In genomic region chr4:120287290-120288111, GRCm38 (mm10) we compare ENCODE assay signal across 7 mouse cellular contexts. TPM values are rescaled to one million over a fixed set of nuclear protein-coding genes. Genes with fewer than 3 reads are reported as not detected.
DNase-seq lines count a peak whose midpoint lies in the region; ATAC-seq lines count a peak whose summit lies in the region.

Gene Foxo6 (minus strand): TSS chr4:120287349.

- intact Hi-C loops in left cerebral cortex, postnatal 14 days (cut with DNase I) = loop anchor here (5.0 kb wide), 3 partner anchors 35 to 80 kb away; no protein-coding TSS in a partner anchor

- peak; percentile 93 for ATAC-seq in intestine, embryonic 14.5 days (replicated peaks; ENCODE audit: low FRiP score, low TSS enrichment, low read depth)

- no peaks in the 10 kb centered on the region for H3K36me3 ChIP-seq in intestine, embryonic 14.5 days (ENCODE audit: control insufficient read depth, insufficient read depth, low read length)
- H3K36me3 ChIP-seq in midbrain, embryonic 10.5 days = no peaks in the 10 kb centered on the region

- H3K9ac ChIP-seq in intestine, embryonic 14.5 days (ENCODE audit: low read length) = peak within 1 kb of the TSS; percentile 52

- no peak within 1 kb of the TSS for H3K27ac ChIP-seq in intestine, embryonic 14.5 days (ENCODE audit: low read depth)
- H3K27ac ChIP-seq in midbrain, embryonic 10.5 days (replicated peaks) = peak within 1 kb of the TSS; percentile 82

- H3K4me1 ChIP-seq in intestine, embryonic 14.5 days (replicated peaks; ENCODE audit: control insufficient read depth, insufficient read depth, low read length) = peaks cover 18% of the 10 kb centered on the region
- H3K4me1 ChIP-seq in midbrain, embryonic 10.5 days = peaks cover 59% of the 10 kb centered on the region

- peak within 1 kb of the TSS; percentile 52 for H3K4me3 ChIP-seq in intestine, embryonic 14.5 days (ENCODE audit: low read depth, low read length)
- H3K4me3 ChIP-seq in midbrain, embryonic 10.5 days = peak within 1 kb of the TSS; percentile 77

- H3K27me3 ChIP-seq in intestine, embryonic 14.5 days (replicated peaks; ENCODE audit: control insufficient read depth, insufficient read depth, low read length) = peaks cover 36% of the 10 kb centered on the region
- H3K27me3 ChIP-seq in midbrain, embryonic 10.5 days (ENCODE audit: low read depth, poor library complexity, severe bottlenecking) = peaks cover 82% of the 10 kb centered on the region

- H3K9me3 ChIP-seq in intestine, embryonic 14.5 days (ENCODE audit: control insufficient read depth, low read length) = no peaks in the 10 kb centered on the region
- no peaks in the 10 kb centered on the region for H3K9me3 ChIP-seq in midbrain, embryonic 10.5 days (replicated peaks)

- WGBS in intestine, embryonic 14.5 days = 0% methylated on average over 61 of the region's 99 CpGs
- WGBS in midbrain, embryonic 10.5 days = under 1% methylated on average over 96 of the region's 99 CpGs

- DNase-seq in adrenal gland, adult 18-20 months (ENCODE audit: low spot score in 2 of 2) = peak; percentile 97 to 98
- peak; percentile 96 for DNase-seq in embryo, embryonic 11 days
- peak; percentile 98 for DNase-seq in gastrocnemius, postnatal 25 days
- DNase-seq in intestine, embryonic 14.5 days (ENCODE audit: low spot score) = peak; percentile 99
- peak; percentile 94 to 96 for DNase-seq in left cerebral cortex, postnatal 14 days (ENCODE audit: low spot score in 2 of 2)
- peak; percentile 96 for DNase-seq in midbrain, embryonic 10.5 days (ENCODE audit: low spot score)
- peak; percentile 98 for DNase-seq in right cerebral cortex, postnatal 4 days

- H3K4me2 ChIP-seq in intestine, embryonic 14.5 days (ENCODE audit: low read length) = peak within 1 kb of the TSS; percentile 99

RNA-seq across cellular contexts. Expression of gene Foxo6, which starts in this region (rescaled TPM):
- under 1 TPM; 0.40 to 0.64 TPM for total RNA-seq in adrenal gland, adult 18-20 months (2021)
- total RNA-seq in gastrocnemius, postnatal 25 days (2021) = 1 to 10 TPM; 7.0 to 8.9 TPM
- 0.39 and 0.50 TPM in 2 replicates for polyA plus RNA-seq in intestine, embryonic 14.5 days (2014; fragmentation: Nextera tagmentation; extraction: Ambion mirVana)
- 10 to 100 TPM; 14.7 to 22.4 TPM for total RNA-seq in left cerebral cortex, postnatal 14 days (2021)
- polyA plus RNA-seq in midbrain, embryonic 10.5 days (2016; fragmentation: Nextera tagmentation; extraction: Ambion mirVana) = 0.07 TPM in 2 replicates

Comparison
In these comparisons a context has a peak if more than half of its experiments do, and no peak if none do; other contexts are left out.
1. RNA of gene Foxo6 (total RNA-seq): 14.7 to 22.4 TPM in left cerebral cortex, postnatal 14 days and 7.0 to 8.9 TPM in gastrocnemius, postnatal 25 days; 0.40 to 0.64 TPM in adrenal gland, adult 18-20 months; every median in the first group is over 4 times any median in the second.
2. Peak in DNase-seq in adrenal gland, adult 18-20 months; RNA of the gene not detected or under 1 TPM.
3. Peak in DNase-seq, ATAC-seq, H3K4me3 ChIP-seq, H3K9ac ChIP-seq and H3K4me2 ChIP-seq in intestine, embryonic 14.5 days; RNA of the gene not detected or under 1 TPM.
4. Peak in DNase-seq, H3K4me3 ChIP-seq and H3K27ac ChIP-seq in midbrain, embryonic 10.5 days; RNA of the gene not detected or under 1 TPM.
5. Peak in every context shown above with its lines, with median percentiles within 50 percentile points of each other: DNase-seq.